Mouse (Mus musculus) layer of hippocampus, postnatal 10 days (tissue): Measurements from ENCODE around the gene S1pr2. TPM values are rescaled to one million over a fixed set of nuclear protein-coding genes. Genes with fewer than 3 reads are reported as not detected.

Experiments used
- DNase-seq, 2 experiments: peaks; one replicate each; pipeline ENCODE4 v3.0.0; 2021; ENCODE audit warnings: low spot score in 2 of 2
- total RNA-seq, 2 experiments: library from RNA; stranded (reverse); gene quantifications; 2 replicates each; pipeline ENCODE4 v1.2.3; 2021

The S1pr2 gene
- total RNA-seq, 2 experiments from 2014 or later: 3.1 to 4.1 TPM

GRCm38 (mm10) chr9:20972141-20972992 lies 4.2 kb downstream of the S1pr2 start:
- DNase-seq: peak; percentile 62 to 72

DNA sequence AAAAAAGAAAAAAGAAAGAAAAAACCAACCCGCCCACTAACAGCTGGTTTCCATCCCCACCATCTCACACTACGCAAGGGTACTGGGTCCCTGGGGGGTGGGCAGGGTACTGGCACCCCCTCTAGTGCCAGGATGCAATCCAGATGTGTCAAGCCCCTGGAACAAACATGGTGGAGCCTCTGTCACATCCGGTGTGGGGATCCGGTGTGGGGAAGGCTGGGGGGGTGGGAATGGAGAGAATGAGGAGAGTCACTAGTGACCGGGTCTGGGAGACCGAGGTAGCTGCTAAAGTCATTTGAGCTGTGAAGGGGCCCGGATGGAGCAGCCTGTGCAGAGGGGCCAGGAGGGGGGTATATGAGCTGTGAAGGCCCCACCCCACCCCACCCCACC lies 4.8 kb downstream of the S1pr2 start:
- DNase-seq: no peak

DNA sequence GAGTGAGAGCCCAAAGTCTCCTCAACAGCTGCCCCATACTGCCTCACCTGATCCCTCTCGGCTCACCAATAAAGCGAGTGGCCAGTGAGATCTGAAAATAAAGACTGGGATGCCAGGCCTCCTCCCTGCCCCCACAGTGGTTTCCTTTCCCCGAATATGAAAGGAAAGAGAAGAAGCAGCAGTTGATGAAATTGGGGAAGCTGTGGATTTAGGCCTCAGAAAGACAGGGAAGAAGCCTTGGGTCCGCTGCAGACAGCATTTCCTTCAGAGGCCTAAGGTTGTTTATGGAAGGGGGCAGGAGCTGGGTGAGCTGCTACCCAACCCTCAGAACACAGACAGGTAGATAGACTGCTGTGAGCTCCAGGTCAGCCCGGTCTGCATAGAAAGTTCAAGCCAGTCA lies 9.8 kb downstream of the S1pr2 start:
- no peak for DNase-seq

DNA sequence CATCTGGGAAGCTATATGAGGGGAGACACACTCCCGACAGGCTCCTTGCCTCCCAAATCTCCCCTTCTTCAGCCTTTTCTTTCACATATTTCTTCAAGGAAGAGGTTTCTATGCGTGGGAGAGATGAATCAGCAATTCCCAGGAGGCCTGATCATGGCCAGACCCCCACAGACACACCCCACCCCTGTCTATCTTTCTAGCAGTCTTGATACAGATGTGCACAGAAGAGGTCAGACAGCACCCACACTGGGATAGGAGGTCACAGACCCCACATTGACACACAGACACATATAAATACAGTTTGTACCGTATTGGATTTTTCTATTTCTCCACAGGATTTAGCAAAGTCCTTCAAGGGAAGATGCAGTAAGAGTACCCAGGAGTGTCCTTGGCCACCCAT lies 10.6 kb downstream of the S1pr2 start:
- no peak for DNase-seq

- DNase-seq: no peak
Observed at GRCm38 (mm10) chr9:20965606-20966005, 11.0 kb downstream of the S1pr2 start.

- no peak for DNase-seq
Observed at GRCm38 (mm10) chr9:20961557-20961956, 15.0 kb downstream of the S1pr2 start.

DNA sequence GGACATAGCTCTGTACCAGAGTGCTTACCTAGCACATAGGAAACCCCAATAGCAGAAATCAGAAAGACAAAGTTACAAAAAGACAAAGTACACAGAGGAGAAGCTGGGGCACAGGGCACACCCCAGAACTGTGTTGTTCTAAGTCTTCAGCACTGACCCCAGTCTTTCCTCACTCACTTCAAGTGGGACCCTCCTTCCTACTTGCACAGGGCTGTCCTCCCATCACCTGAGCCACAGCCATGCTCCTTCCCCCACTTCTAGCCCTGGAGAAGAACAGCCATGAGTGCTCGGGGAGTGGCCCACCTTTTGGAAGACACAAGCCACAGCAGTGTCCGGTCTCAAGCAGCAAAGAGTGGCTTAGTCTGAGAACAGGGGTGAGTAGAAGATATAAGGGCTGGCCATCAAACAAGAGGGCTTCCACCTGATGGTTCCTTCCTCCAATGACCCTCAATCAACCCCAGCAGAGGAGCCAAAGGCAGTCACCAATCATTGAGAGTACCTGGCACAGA lies 17.1 kb downstream of the S1pr2 start, which contains the start of gene Dnmt1:
TSS of gene Dnmt1 (minus strand) at position 459 of the 509 bp plus-strand sequence.
- DNase-seq: no peak

DNA sequence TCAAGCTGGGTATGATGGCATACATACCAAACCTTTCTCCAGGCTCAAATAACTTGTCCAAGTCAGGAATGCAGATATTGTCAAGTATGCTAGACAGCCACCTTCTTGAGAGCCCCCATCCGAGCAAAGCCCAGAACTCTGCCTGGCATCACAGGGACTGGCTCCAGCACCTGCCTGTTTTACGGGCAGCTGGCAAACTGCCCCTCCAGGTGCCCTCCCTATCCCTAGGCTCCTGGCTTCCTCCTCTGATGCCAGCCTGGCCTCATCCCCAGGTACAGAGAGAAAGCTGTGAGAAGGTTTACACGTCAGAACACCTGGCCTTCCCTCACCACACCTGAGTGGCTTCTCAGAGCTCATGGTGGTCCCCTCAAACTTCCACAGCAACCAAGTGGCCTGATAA lies 19.6 kb downstream of the S1pr2 start:
- DNase-seq: no peak

- peak; percentile 95 to 98 for DNase-seq
Observed at GRCm38 (mm10) chr9:20952520-20953227, 23.9 kb downstream of the S1pr2 start.

- no peak for DNase-seq
Observed at GRCm38 (mm10) chr9:20951966-20952519, 24.5 kb downstream of the S1pr2 start.

DNA sequence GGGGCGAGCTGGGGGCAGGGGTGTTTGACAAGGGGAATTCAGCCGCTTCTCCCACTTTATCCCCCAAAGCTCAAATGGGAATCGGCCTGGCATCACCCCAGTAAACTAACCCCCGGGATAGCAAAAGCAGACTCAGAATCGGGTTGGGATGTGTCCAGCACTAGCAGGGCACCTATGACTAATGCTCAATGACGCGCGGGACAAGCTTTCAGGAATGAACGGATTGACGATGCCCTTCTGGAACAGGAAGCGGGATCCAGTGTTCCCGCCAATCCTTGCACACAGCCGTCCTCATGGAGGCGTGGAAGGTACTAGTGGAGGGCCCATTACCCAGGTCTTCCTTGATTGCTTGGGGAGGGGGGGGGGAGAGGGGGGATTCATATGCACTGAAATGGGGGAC lies 25.1 kb downstream of the S1pr2 start:
- peak; percentile 17 to 21 for DNase-seq

GRCm38 (mm10) chr9:20950419-20950818 lies 26.2 kb downstream of the S1pr2 start:
- DNase-seq: no peak

GRCm38 (mm10) chr9:20946066-20946880 lies 30.3 kb downstream of the S1pr2 start:
- no peak for DNase-seq

- no peak for DNase-seq
Observed at GRCm38 (mm10) chr9:20944697-20945370, 31.7 kb downstream of the S1pr2 start.

- DNase-seq: no peak
Observed at GRCm38 (mm10) chr9:20943911-20944310, 32.7 kb downstream of the S1pr2 start.

DNA sequence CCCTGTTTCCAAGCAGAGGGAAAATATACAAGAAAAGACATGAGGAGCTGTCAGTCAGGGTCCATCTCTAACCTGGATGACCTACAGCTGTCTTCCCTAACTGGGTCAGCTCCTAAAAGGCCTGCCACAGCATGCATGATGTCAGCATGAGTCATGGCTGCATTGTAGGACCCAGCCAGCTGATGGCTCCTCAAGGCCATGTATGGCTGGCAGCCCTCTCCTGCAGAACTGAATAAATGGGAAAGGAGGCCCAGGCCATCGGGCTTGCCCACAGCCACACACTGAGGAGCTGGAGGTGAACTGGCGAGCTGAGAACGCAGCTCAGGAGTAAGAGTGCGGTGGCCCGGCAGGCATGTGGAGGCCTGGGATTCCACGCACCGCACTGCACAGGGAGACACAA lies 33.2 kb downstream of the S1pr2 start:
- no peak for DNase-seq

DNA sequence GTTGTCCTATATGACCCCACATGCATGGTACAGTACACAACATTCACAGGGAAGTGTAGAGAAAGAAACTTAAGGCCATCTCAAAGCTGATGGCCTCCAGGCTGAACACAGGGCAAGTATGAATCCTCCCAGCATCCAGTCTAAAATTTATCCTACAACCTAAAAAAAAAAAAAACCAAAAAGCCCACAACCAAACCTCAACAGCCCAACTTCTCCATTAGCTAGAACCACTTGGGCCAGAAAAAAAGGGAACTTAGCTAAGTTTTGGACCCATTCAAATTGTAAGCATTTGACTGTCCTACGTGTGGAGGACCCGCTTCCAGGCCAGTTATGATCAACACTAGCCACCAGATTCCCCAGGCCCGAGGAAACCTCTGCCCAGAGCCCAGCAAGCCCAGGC lies 53.3 kb downstream of the S1pr2 start:
- DNase-seq: no peak

DNA sequence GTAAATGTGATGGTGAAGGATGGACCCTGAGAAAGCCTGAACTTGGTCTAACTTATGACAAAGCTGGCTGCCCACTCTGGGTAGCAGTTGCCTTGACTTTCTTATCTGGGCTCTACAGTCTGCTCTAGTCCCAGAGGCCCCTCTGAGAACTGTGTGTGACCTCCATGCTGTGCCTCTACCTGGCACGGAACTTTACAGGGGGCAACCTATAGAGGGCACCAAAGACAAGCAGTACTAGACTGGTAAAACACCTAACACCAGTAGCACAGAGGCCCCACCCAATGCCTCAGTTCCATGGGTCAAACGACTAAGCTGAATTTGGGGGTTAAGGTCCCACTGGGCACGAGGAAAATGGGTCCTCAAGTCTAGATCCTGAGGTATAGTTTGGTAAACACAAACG lies 60.4 kb downstream of the S1pr2 start:
- no peak for DNase-seq
